10 mouse cellular contexts compared by ENCODE assay signal in genomic region chr7:24372300-24372699, GRCm38 (mm10). TPM values are rescaled to one million over a fixed set of nuclear protein-coding genes. Genes with fewer than 3 reads are reported as not detected.
DNase-seq lines count a peak whose midpoint lies in the region; ATAC-seq and TF ChIP-seq lines count a peak whose summit lies in the region.
"Had no signal": no experiment of that assay in that cellular context is flagged by ENCODE, and none has a peak within 500 bp of the region (broad histone marks: within the 10 kb centered on the region; RNA-seq: fewer than 3 reads in every experiment).

No protein-coding gene starts in this region.

- H3K9me3 ChIP-seq in heart, postnatal 0 days (replicated peaks; ENCODE audit: control insufficient read depth, low read length), result no peaks in the 10 kb centered on the region
- no peaks in the 10 kb centered on the region for H3K9me3 ChIP-seq in lung, embryonic 16.5 days (ENCODE audit: control insufficient read depth, low read length)
- no peaks in the 10 kb centered on the region for H3K9me3 ChIP-seq in stomach, postnatal 0 days (ENCODE audit: control insufficient read depth, low read length)
- H3K9me3 ChIP-seq in forebrain, embryonic 15.5 days, result no peaks in the 10 kb centered on the region
- H3K9me3 ChIP-seq: embryonic facial prominence, embryonic 12.5 days had no signal

- no peaks in the 10 kb centered on the region for H3K27me3 ChIP-seq in thymus, adult 2 months (ENCODE audit: control insufficient read depth, insufficient read depth, low read length)
- H3K27me3 ChIP-seq in heart, postnatal 0 days (ENCODE audit: control insufficient read depth, insufficient read depth, low read length), result 0 out of 2 replicates have a peak, but pooled peaks cover 1% of the 10 kb centered on the region
- H3K27me3 ChIP-seq in lung, embryonic 16.5 days (ENCODE audit: control insufficient read depth, insufficient read depth, low read depth, low read length), result no peaks in the 10 kb centered on the region
- no peaks in the 10 kb centered on the region for H3K27me3 ChIP-seq in stomach, postnatal 0 days (ENCODE audit: control insufficient read depth, insufficient read depth, low read length)
- peaks cover 4% of the 10 kb centered on the region; the same call in 1 of the 2 replicates for H3K27me3 ChIP-seq in forebrain, embryonic 15.5 days

- no peak for TF ChIP-seq CTCF in thymus, adult 2 months (IDR thresholded peaks at IDR 0.05; ENCODE audit: borderline replicate concordance, control insufficient read depth, extremely low read depth, insufficient read depth, low read length, poor library complexity)
- TF ChIP-seq CTCF in heart, postnatal 0 days (IDR thresholded peaks at IDR 0.05; ENCODE audit: low read depth), result no peak
- TF ChIP-seq CTCF in stomach, postnatal 0 days (IDR thresholded peaks at IDR 0.05; ENCODE audit: low read depth), result no peak

- H3K9ac ChIP-seq in heart, postnatal 0 days (replicated peaks; ENCODE audit: low read depth, low read length), result no peak overlapping the region
- no peak overlapping the region for H3K9ac ChIP-seq in lung, embryonic 16.5 days (ENCODE audit: low read length)
- H3K9ac ChIP-seq in stomach, postnatal 0 days (ENCODE audit: low read length), result no peak overlapping the region
- no peak overlapping the region for H3K9ac ChIP-seq in forebrain, embryonic 15.5 days (replicated peaks)
- H3K9ac ChIP-seq: embryonic facial prominence, embryonic 12.5 days had no signal

- peak overlapping the region; percentile 23; the same call in 1 of the 2 replicates for H3K4me2 ChIP-seq in heart, postnatal 0 days (ENCODE audit: low read depth, low read length)
- H3K4me2 ChIP-seq in lung, embryonic 16.5 days (ENCODE audit: low read depth, low read length), result no peak overlapping the region
- H3K4me2 ChIP-seq in stomach, postnatal 0 days (replicated peaks; ENCODE audit: low read depth), result no peak overlapping the region
- H3K4me2 ChIP-seq in forebrain, embryonic 15.5 days (replicated peaks), result no peak overlapping the region
- H3K4me2 ChIP-seq: embryonic facial prominence, embryonic 12.5 days had no signal

- TF ChIP-seq POLR2A in thymus, adult 2 months (IDR thresholded peaks at IDR 0.05; ENCODE audit: control insufficient read depth, extremely low read depth, insufficient read depth, low read length, poor library complexity), result no peak

- peaks cover 5% of the 10 kb centered on the region for H3K36me3 ChIP-seq in thymus, adult 2 months (ENCODE audit: control insufficient read depth, insufficient read depth, low read length)
- no peaks in the 10 kb centered on the region for H3K36me3 ChIP-seq in heart, postnatal 0 days (replicated peaks; ENCODE audit: control insufficient read depth, insufficient read depth, low read length)
- H3K36me3 ChIP-seq in lung, embryonic 16.5 days (ENCODE audit: control insufficient read depth, insufficient read depth, low read length), result no peaks in the 10 kb centered on the region
- H3K36me3 ChIP-seq in stomach, postnatal 0 days (ENCODE audit: control insufficient read depth, insufficient read depth, low read length), result no peaks in the 10 kb centered on the region
- H3K36me3 ChIP-seq in forebrain, embryonic 15.5 days, result no peaks in the 10 kb centered on the region
- H3K36me3 ChIP-seq: embryonic facial prominence, embryonic 12.5 days had no signal

- peak overlapping the region; percentile 89 for H3K4me3 ChIP-seq in thymus, adult 2 months (ENCODE audit: control insufficient read depth, insufficient read depth, low read length)
- peak overlapping the region; percentile 8; the same call in 1 of the 2 replicates for H3K4me3 ChIP-seq in heart, postnatal 0 days (ENCODE audit: low read depth, low read length)
- no peak overlapping the region for H3K4me3 ChIP-seq in lung, embryonic 16.5 days (ENCODE audit: low read length)
- H3K4me3 ChIP-seq in stomach, postnatal 0 days (ENCODE audit: low read depth, low read length), result no peak overlapping the region
- no peak overlapping the region for H3K4me3 ChIP-seq in forebrain, embryonic 15.5 days
- H3K4me3 ChIP-seq: embryonic facial prominence, embryonic 12.5 days had no signal

- DNase-seq in thymus, adult 2 months, result peak; percentile 39
- DNase-seq in thymus, postnatal 0 days (ENCODE audit: low spot score), result no peak
- no peak for DNase-seq in heart, postnatal 0 days (ENCODE audit: low spot score)
- peak; percentile 85 for DNase-seq in stomach, postnatal 0 days (ENCODE audit: low spot score)
- DNase-seq in left cerebral cortex, postnatal 14 days (ENCODE audit: low spot score in 2 of 2), result no peak
- DNase-seq: left cerebral cortex, postnatal 4 days had no signal

- H3K27ac ChIP-seq in thymus, adult 2 months (ENCODE audit: control insufficient read depth, insufficient read depth, low read length), result peak overlapping the region; percentile 97
- no peak overlapping the region for H3K27ac ChIP-seq in heart, postnatal 0 days (ENCODE audit: low read depth)
- H3K27ac ChIP-seq in lung, embryonic 16.5 days (ENCODE audit: low read length), result 0 out of 2 replicates have a peak overlapping the region, but pooled peaks have one; percentile 44
- peak overlapping the region; percentile 25; the same call in 1 of the 2 replicates for H3K27ac ChIP-seq in stomach, postnatal 0 days (replicated peaks)
- no peak overlapping the region for H3K27ac ChIP-seq in forebrain, embryonic 15.5 days (replicated peaks)

- H3K4me1 ChIP-seq in thymus, adult 2 months (replicated peaks; ENCODE audit: control insufficient read depth, insufficient read depth, low read length), result peaks cover 50% of the 10 kb centered on the region
- peaks cover 8% of the 10 kb centered on the region; the same call in 1 of the 2 replicates for H3K4me1 ChIP-seq in heart, postnatal 0 days (ENCODE audit: control insufficient read depth, insufficient read depth)
- peaks cover 20% of the 10 kb centered on the region; the same call in 1 of the 2 replicates for H3K4me1 ChIP-seq in lung, embryonic 16.5 days (replicated peaks; ENCODE audit: control insufficient read depth, insufficient read depth, low read length)
- H3K4me1 ChIP-seq in stomach, postnatal 0 days (replicated peaks; ENCODE audit: control insufficient read depth, insufficient read depth), result peaks cover 6% of the 10 kb centered on the region; the same call in 1 of the 2 replicates
- H3K4me1 ChIP-seq in forebrain, embryonic 15.5 days, result peaks cover 16% of the 10 kb centered on the region

- no peak for TF ChIP-seq EP300 in heart, postnatal 0 days (IDR thresholded peaks at IDR 0.05; ENCODE audit: low read depth)
- no peak for TF ChIP-seq EP300 in stomach, postnatal 0 days (optimal IDR thresholded peaks at IDR 0.05)

- no peak for ATAC-seq in heart, postnatal 0 days (ENCODE audit: insufficient read depth, low read depth)
- ATAC-seq in lung, embryonic 16.5 days (ENCODE audit: low read depth), result peak; percentile 64
- ATAC-seq in stomach, postnatal 0 days (ENCODE audit: low FRiP score, low TSS enrichment), result peak; percentile 73
- no peak for ATAC-seq in forebrain, embryonic 15.5 days (replicated peaks)

- WGBS in thymus, adult 2 months, result 7% methylated on average over 10 of the region's 11 CpGs
- 77% methylated on average over 8 of the region's 11 CpGs for WGBS in heart, postnatal 0 days
- WGBS in lung, embryonic 16.5 days, result 58% methylated on average over 11 of the region's 11 CpGs
- WGBS in stomach, postnatal 0 days, result 53% methylated on average over 8 of the region's 11 CpGs
- 94% methylated on average over 9 of the region's 11 CpGs for WGBS in forebrain, embryonic 15.5 days

- intact Hi-C loops in left cerebral cortex, postnatal 14 days (cut with DNase I), result no loop called here

RNA-seq across cellular contexts. Expression of gene Kcnn4, which starts 2.2 kb away (rescaled TPM):
- polyA plus RNA-seq in thymus, adult 2 months (2012; rRNA removed), result 402 and 429 TPM in 2 replicates
- polyA plus RNA-seq in thymus, postnatal 0 days (2015; fragmentation: Nextera tagmentation; extraction: Ambion mirVana), result 105 and 120 TPM in 2 replicates
- total RNA-seq in heart, postnatal 0 days (2014; rRNA removed; ENCODE audit: low replicate concordance), result 0.69 and 2.0 TPM in 2 replicates
- polyA plus RNA-seq in heart, postnatal 0 days (2015; fragmentation: Nextera tagmentation; extraction: Ambion mirVana), result 0.85 and 0.98 TPM in 2 replicates
- polyA plus RNA-seq in lung, embryonic 16.5 days (2015; fragmentation: Nextera tagmentation; extraction: Ambion mirVana), result 3.2 and 5.7 TPM in 2 replicates
- polyA plus RNA-seq in stomach, postnatal 0 days (2015; fragmentation: Nextera tagmentation; extraction: Ambion mirVana), result 15.5 and 17.0 TPM in 2 replicates
- polyA plus RNA-seq in forebrain, embryonic 15.5 days (2015; fragmentation: Nextera tagmentation; extraction: Ambion mirVana), result 0.56 and 0.63 TPM in 2 replicates
- under 1 TPM; 0.32 to 0.40 TPM for total RNA-seq in left cerebral cortex, postnatal 14 days (2021)

RNA-seq across cellular contexts. Expression of gene Lypd5, which starts 23.3 kb away (rescaled TPM):
- 0.85 and 1.00 TPM in 2 replicates for polyA plus RNA-seq in thymus, adult 2 months (2012; rRNA removed)
- 0.05 TPM in 1 of 2 replicates, not detected in the other for polyA plus RNA-seq in thymus, postnatal 0 days (2015; fragmentation: Nextera tagmentation; extraction: Ambion mirVana)
- not detected in 2 replicates for total RNA-seq in heart, postnatal 0 days (2014; rRNA removed; ENCODE audit: low replicate concordance)
- not detected in 2 replicates for polyA plus RNA-seq in heart, postnatal 0 days (2015; fragmentation: Nextera tagmentation; extraction: Ambion mirVana)
- polyA plus RNA-seq in lung, embryonic 16.5 days (2015; fragmentation: Nextera tagmentation; extraction: Ambion mirVana), result 0.06 and 0.33 TPM in 2 replicates
- polyA plus RNA-seq in stomach, postnatal 0 days (2015; fragmentation: Nextera tagmentation; extraction: Ambion mirVana), result 196 and 201 TPM in 2 replicates
- polyA plus RNA-seq in forebrain, embryonic 15.5 days (2015; fragmentation: Nextera tagmentation; extraction: Ambion mirVana), result not detected in 2 replicates
- total RNA-seq in left cerebral cortex, postnatal 14 days (2021), result not detected
- total RNA-seq: heart, postnatal 14 days; left cerebral cortex, postnatal 4 days had no signal
- polyA plus RNA-seq: embryonic facial prominence, embryonic 12.5 days had no signal

RNA-seq across cellular contexts. Expression of gene Smg9, which starts 27.1 kb away (rescaled TPM):
- 166 and 168 TPM in 2 replicates for polyA plus RNA-seq in thymus, adult 2 months (2012; rRNA removed)
- 30.2 and 33.3 TPM in 2 replicates for polyA plus RNA-seq in thymus, postnatal 0 days (2015; fragmentation: Nextera tagmentation; extraction: Ambion mirVana)
- total RNA-seq in heart, postnatal 0 days (2014; rRNA removed; ENCODE audit: low replicate concordance), result 15.5 and 30.2 TPM in 2 replicates
- 13.1 and 13.5 TPM in 2 replicates for polyA plus RNA-seq in heart, postnatal 0 days (2015; fragmentation: Nextera tagmentation; extraction: Ambion mirVana)
- polyA plus RNA-seq in lung, embryonic 16.5 days (2015; fragmentation: Nextera tagmentation; extraction: Ambion mirVana), result 22.7 and 24.6 TPM in 2 replicates
- polyA plus RNA-seq in stomach, postnatal 0 days (2015; fragmentation: Nextera tagmentation; extraction: Ambion mirVana), result 14.1 and 14.4 TPM in 2 replicates
- polyA plus RNA-seq in forebrain, embryonic 15.5 days (2015; fragmentation: Nextera tagmentation; extraction: Ambion mirVana), result 33.4 and 36.6 TPM in 2 replicates
- total RNA-seq in left cerebral cortex, postnatal 14 days (2021), result 10 to 100 TPM; 35.5 to 39.7 TPM

RNA-seq across cellular contexts. Expression of gene Tescl, which starts 38.6 kb away (rescaled TPM):
- polyA plus RNA-seq in thymus, adult 2 months (2012; rRNA removed), result 0.12 TPM in 1 of 2 replicates, not detected in the other
- polyA plus RNA-seq in thymus, postnatal 0 days (2015; fragmentation: Nextera tagmentation; extraction: Ambion mirVana), result not detected in 2 replicates
- total RNA-seq in heart, postnatal 0 days (2014; rRNA removed; ENCODE audit: low replicate concordance), result not detected in 2 replicates
- polyA plus RNA-seq in heart, postnatal 0 days (2015; fragmentation: Nextera tagmentation; extraction: Ambion mirVana), result 0.14 TPM in 1 of 2 replicates, not detected in the other
- not detected in 2 replicates for polyA plus RNA-seq in lung, embryonic 16.5 days (2015; fragmentation: Nextera tagmentation; extraction: Ambion mirVana)
- polyA plus RNA-seq in stomach, postnatal 0 days (2015; fragmentation: Nextera tagmentation; extraction: Ambion mirVana), result 0.15 and 0.42 TPM in 2 replicates
- not detected in 2 replicates for polyA plus RNA-seq in forebrain, embryonic 15.5 days (2015; fragmentation: Nextera tagmentation; extraction: Ambion mirVana)
- not detected for total RNA-seq in left cerebral cortex, postnatal 14 days (2021)
- total RNA-seq: heart, postnatal 14 days had no signal

RNA-seq across cellular contexts. Expression of gene Zfp94, which starts 55.8 kb away (rescaled TPM):
- polyA plus RNA-seq in thymus, adult 2 months (2012; rRNA removed), result 6.2 and 6.8 TPM in 2 replicates
- 4.6 and 5.5 TPM in 2 replicates for polyA plus RNA-seq in thymus, postnatal 0 days (2015; fragmentation: Nextera tagmentation; extraction: Ambion mirVana)
- total RNA-seq in heart, postnatal 0 days (2014; rRNA removed; ENCODE audit: low replicate concordance), result 0.95 and 4.1 TPM in 2 replicates
- 2.8 and 2.9 TPM in 2 replicates for polyA plus RNA-seq in heart, postnatal 0 days (2015; fragmentation: Nextera tagmentation; extraction: Ambion mirVana)
- 10.2 and 11.3 TPM in 2 replicates for polyA plus RNA-seq in lung, embryonic 16.5 days (2015; fragmentation: Nextera tagmentation; extraction: Ambion mirVana)
- 4.8 and 5.5 TPM in 2 replicates for polyA plus RNA-seq in stomach, postnatal 0 days (2015; fragmentation: Nextera tagmentation; extraction: Ambion mirVana)
- polyA plus RNA-seq in forebrain, embryonic 15.5 days (2015; fragmentation: Nextera tagmentation; extraction: Ambion mirVana), result 24.5 and 24.7 TPM in 2 replicates
- total RNA-seq in left cerebral cortex, postnatal 14 days (2021), result 10 to 100 TPM; 16.1 to 16.3 TPM

Comparison
In these comparisons a context has a peak if more than half of its experiments do, and no peak if none do; other contexts are left out.
1. DNase-seq: peak in thymus, adult 2 months (single experiment) and stomach, postnatal 0 days (single experiment); none in thymus, postnatal 0 days (single experiment), heart, postnatal 0 days (single experiment) and left cerebral cortex, postnatal 14 days (0 of 2).
2. H3K27ac ChIP-seq: peak in thymus, adult 2 months (single experiment), lung, embryonic 16.5 days (single experiment) and stomach, postnatal 0 days (single experiment); none in heart, postnatal 0 days (single experiment) and forebrain, embryonic 15.5 days (single experiment).
3. H3K4me3 ChIP-seq: peak in thymus, adult 2 months (single experiment) and heart, postnatal 0 days (single experiment); none in lung, embryonic 16.5 days (single experiment), stomach, postnatal 0 days (single experiment) and forebrain, embryonic 15.5 days (single experiment).
4. ATAC-seq: peak in lung, embryonic 16.5 days (single experiment) and stomach, postnatal 0 days (single experiment); none in heart, postnatal 0 days (single experiment) and forebrain, embryonic 15.5 days (single experiment).
5. RNA of gene Lypd5, which starts 23.3 kb away (polyA plus RNA-seq): 196 to 201 TPM in stomach, postnatal 0 days; 0.85 to 1.00 TPM in thymus, adult 2 months, 0.06 to 0.33 TPM in lung, embryonic 16.5 days, 0.05 TPM in thymus, postnatal 0 days, not detected in heart, postnatal 0 days and not detected in forebrain, embryonic 15.5 days; every median in the first group is over 10 times any median in the second.